Comparison of ENCODE assay signal across 8 mouse cellular contexts in genomic region chr15:96700766-96701165, GRCm38 (mm10). TPM values are rescaled to one million over a fixed set of nuclear protein-coding genes. Genes with fewer than 3 reads are reported as not detected.
DNase-seq lines count a peak whose midpoint lies in the region; ATAC-seq and TF ChIP-seq lines count a peak whose summit lies in the region.

No protein-coding gene starts in this region.

- peaks cover 28% of the 10 kb centered on the region for H3K36me3 ChIP-seq in ES-Bruce4 (ENCODE audit: control insufficient read depth, insufficient read depth, low read length, poor library complexity, severe bottlenecking)
- peaks cover 2% of the 10 kb centered on the region; the same call in 1 of the 2 replicates for H3K36me3 ChIP-seq in hindbrain, embryonic 11.5 days (ENCODE audit: control insufficient read depth, insufficient read depth, low read length)
- H3K36me3 ChIP-seq in midbrain, embryonic 10.5 days, result peaks cover 29% of the 10 kb centered on the region

- peak overlapping the region; percentile 75 for H3K4me3 ChIP-seq in ES-Bruce4 (ENCODE audit: low read depth, low read length)
- H3K4me3 ChIP-seq in hindbrain, embryonic 11.5 days (ENCODE audit: low read depth, low read length), result no peak overlapping the region
- H3K4me3 ChIP-seq in midbrain, embryonic 10.5 days, result peak overlapping the region; percentile 88

- DNase-seq in heart, adult 11 months, result peak; percentile 90
- no peak for DNase-seq in heart, adult 18-20 months
- DNase-seq in hindbrain, embryonic 11.5 days (ENCODE audit: low spot score), result no peak
- no peak for DNase-seq in midbrain, embryonic 10.5 days (ENCODE audit: low spot score)
- no peak for DNase-seq in spleen, postnatal 4 days (ENCODE audit: low spot score in 2 of 2)
- no peak for DNase-seq in layer of hippocampus, postnatal 36 days
- DNase-seq in natural killer cell, adult 2 months (ENCODE audit: low spot score in 2 of 2), result no peak

- 27% methylated on average over 13 of the region's 13 CpGs for WGBS in hindbrain, embryonic 11.5 days
- 36% methylated on average over 13 of the region's 13 CpGs for WGBS in midbrain, embryonic 10.5 days

- no peak for TF ChIP-seq POLR2A in ES-Bruce4 (IDR thresholded peaks at IDR 0.05; ENCODE audit: insufficient read depth, low read length)

- peak overlapping the region; percentile 82 for H3K27ac ChIP-seq in ES-Bruce4 (ENCODE audit: insufficient read depth, low read length)
- no peak overlapping the region for H3K27ac ChIP-seq in hindbrain, embryonic 11.5 days (ENCODE audit: low read depth, low read length)
- peak overlapping the region; percentile 100 for H3K27ac ChIP-seq in midbrain, embryonic 10.5 days (replicated peaks)

- no peak for ATAC-seq in hindbrain, embryonic 11.5 days (ENCODE audit: low FRiP score)

- no peak for TF ChIP-seq EP300 in ES-Bruce4 (IDR thresholded peaks at IDR 0.05; ENCODE audit: insufficient read depth, low read depth, low read length)

- H3K4me2 ChIP-seq in hindbrain, embryonic 11.5 days (replicated peaks; ENCODE audit: low read depth, low read length), result peak overlapping the region; percentile 74

- no peaks in the 10 kb centered on the region for H3K9me3 ChIP-seq in ES-Bruce4 (replicated peaks; ENCODE audit: control insufficient read depth, insufficient read depth, low read length, poor library complexity, severe bottlenecking)
- H3K9me3 ChIP-seq in hindbrain, embryonic 11.5 days (ENCODE audit: control insufficient read depth, low read length), result no peaks in the 10 kb centered on the region
- no peaks in the 10 kb centered on the region for H3K9me3 ChIP-seq in midbrain, embryonic 10.5 days (replicated peaks)

- TF ChIP-seq CTCF in ES-Bruce4 (IDR thresholded peaks at IDR 0.05; ENCODE audit: low read depth, low read length), result no peak

- no peaks in the 10 kb centered on the region for H3K27me3 ChIP-seq in ES-Bruce4 (ENCODE audit: control insufficient read depth, insufficient read depth, low read length, poor library complexity, severe bottlenecking)
- no peaks in the 10 kb centered on the region for H3K27me3 ChIP-seq in hindbrain, embryonic 11.5 days (ENCODE audit: control insufficient read depth, insufficient read depth, low read length)
- H3K27me3 ChIP-seq in midbrain, embryonic 10.5 days (ENCODE audit: low read depth, poor library complexity, severe bottlenecking), result peaks cover 19% of the 10 kb centered on the region

- H3K4me1 ChIP-seq in ES-Bruce4 (ENCODE audit: control insufficient read depth, insufficient read depth, low read length), result peaks cover 5% of the 10 kb centered on the region
- peaks cover 6% of the 10 kb centered on the region; the same call in 1 of the 2 replicates for H3K4me1 ChIP-seq in hindbrain, embryonic 11.5 days (replicated peaks; ENCODE audit: control insufficient read depth, insufficient read depth, low read length)
- peaks cover 39% of the 10 kb centered on the region for H3K4me1 ChIP-seq in midbrain, embryonic 10.5 days

- H3K9ac ChIP-seq in ES-Bruce4 (ENCODE audit: low read depth, poor library complexity, severe bottlenecking), result peak overlapping the region; percentile 98
- H3K9ac ChIP-seq in hindbrain, embryonic 11.5 days (ENCODE audit: low read depth, low read length), result no peak overlapping the region

RNA-seq across cellular contexts. Expression of gene Slc38a2, which starts 1.2 kb away (rescaled TPM):
- total RNA-seq in heart, adult 18-20 months (2021), result 100 to 1,000 TPM; 194 to 206 TPM
- 158 and 161 TPM in 2 replicates for polyA plus RNA-seq in ES-Bruce4 (2011; ENCODE audit: insufficient read depth, insufficient read length, low read depth, missing spikeins)
- 209 and 224 TPM in 2 replicates for polyA plus RNA-seq in hindbrain, embryonic 11.5 days (2014; fragmentation: Nextera tagmentation; extraction: Ambion mirVana)
- 151 and 164 TPM in 2 replicates for polyA plus RNA-seq in midbrain, embryonic 10.5 days (2016; fragmentation: Nextera tagmentation; extraction: Ambion mirVana)
- 10 to 100 TPM; 80.4 to 90.3 TPM for total RNA-seq in layer of hippocampus, postnatal 36 days (2021)

RNA-seq across cellular contexts. Expression of gene Slc38a1, which starts 58.1 kb away (rescaled TPM):
- 10 to 100 TPM in 1 of 2 experiments, 1 to 10 TPM in 1; 5.9 to 13.3 TPM for total RNA-seq in heart, adult 18-20 months (2021)
- 88.4 and 90.3 TPM in 2 replicates for polyA plus RNA-seq in ES-Bruce4 (2011; ENCODE audit: insufficient read depth, insufficient read length, low read depth, missing spikeins)
- polyA plus RNA-seq in hindbrain, embryonic 11.5 days (2014; fragmentation: Nextera tagmentation; extraction: Ambion mirVana), result 133 and 149 TPM in 2 replicates
- 111 and 117 TPM in 2 replicates for polyA plus RNA-seq in midbrain, embryonic 10.5 days (2016; fragmentation: Nextera tagmentation; extraction: Ambion mirVana)
- 10 to 100 TPM; 78.3 to 79.3 TPM for total RNA-seq in layer of hippocampus, postnatal 36 days (2021)
